Mouse (Mus musculus) kidney, adult 2 months (tissue): Measurements from ENCODE around the gene Slc22a23. TPM values are rescaled to one million over a fixed set of nuclear protein-coding genes. Genes with fewer than 3 reads are reported as not detected.

ENCODE experiments used
- DNase-seq: peaks from one replicate; pipeline ENCODE4 v3.0.0; 2021
- H3K27ac ChIP-seq: fragments of 200-500 bp; 2 replicates; pipeline ENCODE4 v1.5.1; 2012; ENCODE audit warnings: low read depth, low read length, control low read depth, inconsistent platforms; ENCODE audit not compliant: insufficient read depth
- H3K27me3 ChIP-seq: fragments of 200-500 bp; replicated peaks from 2 replicates; pipeline ENCODE4 v1.6.1; 2012; ENCODE audit warnings: mild to moderate bottlenecking, moderate library complexity, low read length, inconsistent platforms; ENCODE audit not compliant: control insufficient read depth, insufficient read depth
- H3K36me3 ChIP-seq: fragments of 200-500 bp; 2 replicates; pipeline ENCODE4 v1.6.1; 2012; ENCODE audit warnings: mild to moderate bottlenecking, moderate library complexity, low read length, inconsistent platforms; ENCODE audit not compliant: control insufficient read depth, insufficient read depth
- H3K4me1 ChIP-seq: fragments of 200-500 bp; 2 replicates; pipeline ENCODE4 v1.6.1; 2011; ENCODE audit warnings: low read length; ENCODE audit not compliant: control insufficient read depth, insufficient read depth
- H3K4me3 ChIP-seq: fragments of 200-500 bp; 2 replicates; pipeline ENCODE4 v1.5.1; 2011; ENCODE audit warnings: mild to moderate bottlenecking, low read depth, low read length, control low read depth; ENCODE audit not compliant: insufficient read depth
- CTCF ChIP-seq: fragments of 200-500 bp; conservative IDR thresholded peaks from 2 replicates; pipeline ENCODE4 v1.5.1; 2011; ENCODE audit warnings: low read depth, mild to moderate bottlenecking, control low read depth, low read length, moderate library complexity, mixed read lengths; ENCODE audit not compliant: insufficient read depth, insufficient read length
- POLR2A ChIP-seq: fragments of 200-500 bp; IDR thresholded peaks from one replicate; pipeline ENCODE4 v1.6.1; 2011; ENCODE audit warnings: low read depth, low read length, control low read depth
- WGBS: fragments of 180-500 bp; shearing (Covaris S2); methylation state at CpG from one replicate; pipeline ENCODE4 v1.1.7; 2018; 5-methylcytosine and 5-hydroxymethylcytosine counted together
- polyA plus RNA-seq: library from polyadenylated mRNA; depleted of rRNA; stranded (reverse); fragments of >200 nt; gene quantifications from 2 replicates; pipeline ENCODE4 v1.2.3, GENCODE M21; 2012

Gene Slc22a23
- polyA plus RNA-seq, 1 experiment: 76.1 TPM

DNA sequence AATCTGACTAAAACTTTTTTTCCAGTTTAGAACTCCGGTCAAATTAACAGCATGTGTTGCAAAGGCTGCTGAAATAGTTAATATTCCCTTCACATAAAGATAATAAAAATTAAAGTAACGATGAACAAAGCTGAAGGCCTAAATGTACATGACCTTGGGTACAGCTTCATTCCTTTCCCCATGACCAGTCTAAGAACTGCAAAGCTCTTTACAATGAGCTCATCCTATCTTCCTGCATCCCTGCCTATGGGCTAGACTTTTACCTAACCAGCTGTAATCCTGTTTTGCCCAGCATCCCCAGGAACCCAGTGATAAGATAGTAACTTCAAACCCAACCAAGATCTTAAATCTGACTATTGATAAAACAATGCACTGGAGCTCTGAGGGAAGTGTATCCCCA is 56.9 kb downstream of the Slc22a23 start:
- H3K27ac ChIP-seq: no peak overlapping the region

DNA sequence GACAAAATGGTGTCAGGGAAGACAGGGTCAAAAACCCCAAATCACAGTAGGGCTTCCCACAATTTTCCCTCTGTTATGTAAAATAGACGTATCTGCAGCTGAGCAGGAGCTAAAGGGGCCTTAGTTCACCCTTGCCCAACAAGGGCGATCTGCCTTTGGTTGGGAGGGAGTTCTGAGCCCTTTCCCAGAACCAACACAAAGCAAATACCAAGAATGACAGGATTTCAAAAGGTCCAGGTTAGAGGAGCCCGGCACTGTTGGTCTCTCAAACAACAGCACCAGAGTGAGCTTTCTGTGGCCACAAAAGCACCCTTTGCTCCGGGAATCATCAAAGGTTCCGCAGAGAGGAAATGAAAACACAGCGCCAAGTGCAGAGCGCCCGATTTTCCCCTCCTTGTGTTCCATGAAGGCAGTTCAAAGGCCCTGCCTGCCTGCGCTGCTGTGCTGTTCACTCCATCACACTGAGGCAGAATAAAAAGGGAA is 57.3 kb downstream of the Slc22a23 start:
- no peaks in the 10 kb centered on the region for H3K27me3 ChIP-seq
- H3K4me3 ChIP-seq: no peak overlapping the region
- 42% methylated on average over 9 of the region's 9 CpGs for WGBS
- H3K4me1 ChIP-seq: peaks cover 7% of the 10 kb centered on the region
- DNase-seq: peak; percentile 71
- no peak for TF ChIP-seq POLR2A
- TF ChIP-seq CTCF: no peak
- H3K36me3 ChIP-seq: no peaks in the 10 kb centered on the region
- H3K27ac ChIP-seq: no peak overlapping the region

More for the DNA sequence above, 56.9 kb downstream of the Slc22a23 start:
- H3K27me3 ChIP-seq: no peaks in the 10 kb centered on the region
- H3K4me3 ChIP-seq: no peak overlapping the region
- TF ChIP-seq CTCF: no peak
- TF ChIP-seq POLR2A: no peak
- peaks cover 10% of the 10 kb centered on the region for H3K4me1 ChIP-seq
- WGBS: 69% methylated on average over 2 of the region's 2 CpGs
- H3K36me3 ChIP-seq: no peaks in the 10 kb centered on the region
- no peak for DNase-seq

DNA sequence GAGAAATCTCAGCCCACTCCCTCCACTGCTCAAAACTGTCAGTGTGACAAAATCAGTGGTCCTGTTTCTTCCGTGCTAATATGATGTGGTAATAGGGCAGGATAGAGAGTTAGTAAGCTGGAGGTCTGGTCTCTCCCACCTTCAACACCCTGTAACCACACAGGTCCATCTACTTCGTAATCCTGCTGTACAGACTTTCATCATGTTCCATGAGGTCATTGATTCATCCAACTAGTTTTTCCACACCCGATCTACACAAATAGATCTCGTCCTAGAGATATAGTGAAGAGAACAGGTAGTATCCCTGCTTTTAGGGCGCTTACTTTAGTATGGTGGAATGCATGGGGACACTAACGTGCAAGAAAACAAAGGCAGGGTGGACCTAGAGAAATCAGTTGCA is 63.6 kb downstream of the Slc22a23 start:
- no peak overlapping the region for H3K4me3 ChIP-seq
- DNase-seq: no peak
- H3K27me3 ChIP-seq: no peaks in the 10 kb centered on the region
- TF ChIP-seq POLR2A (no peak), CTCF (no peak)
- H3K27ac ChIP-seq: no peak overlapping the region
- H3K36me3 ChIP-seq: no peaks in the 10 kb centered on the region
- peaks cover 11% of the 10 kb centered on the region for H3K4me1 ChIP-seq
- 94% methylated on average over 6 of the region's 6 CpGs for whole genome bisulfite sequencing

DNA sequence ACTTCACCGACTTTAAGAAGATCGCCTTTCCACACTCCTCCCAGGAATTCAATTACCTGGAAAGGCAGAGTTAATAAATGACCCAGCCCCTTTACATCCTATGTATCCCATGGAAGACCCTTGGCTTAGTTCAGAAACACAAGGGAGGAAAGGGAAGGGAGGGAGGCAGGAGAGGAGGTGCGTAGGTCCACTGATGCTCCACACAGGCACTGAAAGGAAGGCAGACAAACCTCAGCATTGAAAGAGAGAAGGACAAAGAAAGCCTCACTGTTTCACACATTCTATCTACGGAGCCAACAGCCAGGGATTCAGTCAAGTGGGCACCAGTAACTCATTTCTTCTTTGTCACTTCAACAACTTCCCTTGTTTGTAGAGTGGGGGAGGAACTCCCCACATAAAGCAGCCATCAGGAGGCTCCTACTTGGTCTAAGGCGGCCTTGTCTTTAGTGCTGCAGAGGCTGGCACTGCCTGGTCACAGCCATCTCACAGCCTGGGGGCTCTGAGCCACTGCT is 66.2 kb downstream of the Slc22a23 start:
- DNase-seq: no peak
- 75% methylated on average over 5 of the region's 5 CpGs for WGBS
- peaks cover 11% of the 10 kb centered on the region for H3K4me1 ChIP-seq
- no peaks in the 10 kb centered on the region for H3K36me3 ChIP-seq
- no peak overlapping the region for H3K4me3 ChIP-seq
- TF ChIP-seq CTCF (no peak), POLR2A (no peak)
- no peak overlapping the region for H3K27ac ChIP-seq
- no peaks in the 10 kb centered on the region for H3K27me3 ChIP-seq

DNA sequence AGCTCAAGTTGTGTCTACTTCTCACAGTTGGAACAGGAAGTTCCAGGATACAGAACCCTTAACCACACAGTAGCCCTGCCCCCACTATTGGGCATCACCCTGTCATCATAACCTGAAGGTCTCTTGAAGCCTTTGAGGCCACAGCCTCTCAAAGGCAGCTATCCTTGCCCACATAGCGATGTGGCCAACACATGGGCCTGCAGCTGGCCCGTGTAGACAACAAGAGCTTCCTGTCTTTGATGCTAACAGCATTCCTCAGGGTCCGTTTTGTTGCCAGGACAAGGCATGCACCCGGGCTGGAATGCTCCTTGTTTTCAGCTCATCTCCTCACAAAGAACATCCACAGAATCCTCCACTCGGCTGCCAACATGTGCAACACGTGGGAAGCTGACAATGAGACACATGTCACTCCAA is 66.7 kb downstream of the Slc22a23 start:
- Histone ChIP-seq H3K4me1 (peaks cover 13% of the 10 kb centered on the region), H3K36me3 (no peaks in the 10 kb centered on the region), H3K27me3 (no peaks in the 10 kb centered on the region), H3K27ac (no peak overlapping the region), H3K4me3 (no peak overlapping the region)
- 37% methylated on average over 6 of the region's 6 CpGs for WGBS
- no peak for TF ChIP-seq CTCF
- no peak for TF ChIP-seq POLR2A
- DNase-seq: no peak

DNA sequence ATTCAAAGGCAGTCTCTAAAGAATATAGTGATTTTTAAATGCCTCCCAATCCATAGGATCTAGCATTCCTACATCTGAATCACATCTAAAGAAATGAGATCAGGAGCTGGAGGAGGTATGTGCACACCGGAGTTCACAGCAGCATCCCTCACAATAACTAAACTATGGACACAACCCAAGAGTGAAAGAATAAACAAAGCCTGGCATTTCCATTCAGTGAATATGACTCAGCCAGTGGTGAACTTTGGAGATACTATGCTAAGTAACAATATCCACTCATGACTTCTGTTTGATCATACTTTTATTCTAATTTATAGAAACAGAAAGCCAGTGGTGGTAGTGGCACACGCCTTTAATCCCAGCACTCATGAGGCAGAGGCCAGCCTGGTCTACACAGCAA is 67.4 kb downstream of the Slc22a23 start:
- TF ChIP-seq CTCF: no peak
- TF ChIP-seq POLR2A: no peak
- no peaks in the 10 kb centered on the region for H3K27me3 ChIP-seq
- no peak overlapping the region for H3K27ac ChIP-seq
- H3K4me3 ChIP-seq: no peak overlapping the region
- 94% methylated on average over 2 of the region's 2 CpGs for WGBS
- peaks cover 13% of the 10 kb centered on the region for H3K4me1 ChIP-seq
- no peak for DNase-seq
- H3K36me3 ChIP-seq: no peaks in the 10 kb centered on the region

- Histone ChIP-seq H3K4me1 (peaks cover 16% of the 10 kb centered on the region), H3K36me3 (no peaks in the 10 kb centered on the region), H3K27ac (no peak overlapping the region; the same call in 1 of the 2 replicates), H3K4me3 (no peak overlapping the region), H3K27me3 (no peaks in the 10 kb centered on the region)
- DNase-seq: peak; percentile 38
- WGBS: 82% methylated on average over 3 of the region's 3 CpGs
- TF ChIP-seq POLR2A (no peak), CTCF (no peak)
These were observed 68.0 kb downstream of the Slc22a23 start for GRCm38 (mm10) chr13:34277001-34277400.
